Mouse (Mus musculus): ENCODE results near the gene 4930556J24Rik. TPM values are rescaled to one million over a fixed set of nuclear protein-coding genes. Genes with fewer than 3 reads are reported as not detected.

Gene 4930556J24Rik
- polyA plus RNA-seq, 2 experiments, result not detected

GRCm38 (mm10) chr11:3995511-3995910 lies 18.9 kb upstream of the 4930556J24Rik start:
- Histone ChIP-seq H3K4me3 (replicated peaks; ENCODE audit: low read length) (no peak overlapping the region), H3K27me3 (ENCODE audit: control insufficient read depth, insufficient read depth, low read length) (peaks cover 21% of the 10 kb centered on the region), H3K9me3 (ENCODE audit: control insufficient read depth, low read length) (no peaks in the 10 kb centered on the region), H3K27ac (replicated peaks; ENCODE audit: low read depth, low read length) (no peak overlapping the region), H3K4me1 (ENCODE audit: control insufficient read depth, insufficient read depth, low read length) (peaks cover 15% of the 10 kb centered on the region), H3K36me3 (ENCODE audit: control insufficient read depth, insufficient read depth, low read length) (no peaks in the 10 kb centered on the region), H3K9ac (ENCODE audit: low read depth, low read length, severe bottlenecking) (no peak overlapping the region), H3K4me2 (replicated peaks; ENCODE audit: low read depth, low read length, severe bottlenecking) (no peak overlapping the region)
- DNase-seq (ENCODE audit: low spot score) (no peak), ATAC-seq (ENCODE audit: low FRiP score, low read depth) (no peak)
- WGBS, result 75% methylated on average over 5 of the region's 5 CpGs
- no peak for TF ChIP-seq POLR2A (IDR thresholded peaks at IDR 0.05; ENCODE audit: borderline replicate concordance, extremely low read depth, insufficient read depth, insufficient read length)

GRCm38 (mm10) chr11:3993914-3994313 lies 17.3 kb upstream of the 4930556J24Rik start:
- Histone ChIP-seq H3K9ac (ENCODE audit: low read depth, low read length, severe bottlenecking) (no peak overlapping the region), H3K4me3 (replicated peaks; ENCODE audit: low read length) (no peak overlapping the region), H3K9me3 (ENCODE audit: control insufficient read depth, low read length) (no peaks in the 10 kb centered on the region), H3K4me1 (ENCODE audit: control insufficient read depth, insufficient read depth, low read length) (peaks cover 8% of the 10 kb centered on the region), H3K36me3 (ENCODE audit: control insufficient read depth, insufficient read depth, low read length) (no peaks in the 10 kb centered on the region), H3K27ac (replicated peaks; ENCODE audit: low read depth, low read length) (no peak overlapping the region), H3K27me3 (ENCODE audit: control insufficient read depth, insufficient read depth, low read length) (peaks cover 19% of the 10 kb centered on the region), H3K4me2 (replicated peaks; ENCODE audit: low read depth, low read length, severe bottlenecking) (no peak overlapping the region)
- ATAC-seq (ENCODE audit: low FRiP score, low read depth) (no peak), DNase-seq (ENCODE audit: low spot score) (no peak)
- 61% methylated on average over 6 of the region's 6 CpGs for WGBS
- TF ChIP-seq POLR2A (IDR thresholded peaks at IDR 0.05; ENCODE audit: borderline replicate concordance, extremely low read depth, insufficient read depth, insufficient read length), result no peak

GRCm38 (mm10) chr11:3993132-3993531 lies 16.6 kb upstream of the 4930556J24Rik start:
- DNase-seq (ENCODE audit: low spot score), result no peak
- no peak overlapping the region for H3K4me3 ChIP-seq (replicated peaks; ENCODE audit: low read length)
- no peak for TF ChIP-seq POLR2A (IDR thresholded peaks at IDR 0.05; ENCODE audit: borderline replicate concordance, extremely low read depth, insufficient read depth, insufficient read length)
- H3K4me1 ChIP-seq (ENCODE audit: control insufficient read depth, insufficient read depth, low read length), result no peaks in the 10 kb centered on the region; the same call in 1 of the 2 replicates
- no peaks in the 10 kb centered on the region for H3K36me3 ChIP-seq (ENCODE audit: control insufficient read depth, insufficient read depth, low read length)
- peaks cover 12% of the 10 kb centered on the region for H3K27me3 ChIP-seq (ENCODE audit: control insufficient read depth, insufficient read depth, low read length)
- H3K4me2 ChIP-seq (replicated peaks; ENCODE audit: low read depth, low read length, severe bottlenecking), result no peak overlapping the region
- 72% methylated on average over 6 of the region's 6 CpGs for WGBS
- no peak overlapping the region for H3K27ac ChIP-seq (replicated peaks; ENCODE audit: low read depth, low read length)
- H3K9me3 ChIP-seq (ENCODE audit: control insufficient read depth, low read length), result no peaks in the 10 kb centered on the region
- ATAC-seq (ENCODE audit: low FRiP score, low read depth), result no peak
- H3K9ac ChIP-seq (ENCODE audit: low read depth, low read length, severe bottlenecking), result no peak overlapping the region

- Histone ChIP-seq H3K4me3 (replicated peaks; ENCODE audit: low read length) (no peak overlapping the region), H3K27ac (replicated peaks; ENCODE audit: low read depth, low read length) (no peak overlapping the region), H3K4me1 (ENCODE audit: control insufficient read depth, insufficient read depth, low read length) (no peaks in the 10 kb centered on the region), H3K36me3 (ENCODE audit: control insufficient read depth, insufficient read depth, low read length) (no peaks in the 10 kb centered on the region), H3K9me3 (ENCODE audit: control insufficient read depth, low read length) (no peaks in the 10 kb centered on the region), H3K27me3 (ENCODE audit: control insufficient read depth, insufficient read depth, low read length) (no peaks in the 10 kb centered on the region), H3K9ac (ENCODE audit: low read depth, low read length, severe bottlenecking) (no peak overlapping the region), H3K4me2 (replicated peaks; ENCODE audit: low read depth, low read length, severe bottlenecking) (no peak overlapping the region)
- DNase-seq (ENCODE audit: low spot score), result no peak
- 58% methylated on average over 3 of the region's 3 CpGs for WGBS
- ATAC-seq (ENCODE audit: low FRiP score, low read depth), result no peak
- no peak for TF ChIP-seq POLR2A (IDR thresholded peaks at IDR 0.05; ENCODE audit: borderline replicate concordance, extremely low read depth, insufficient read depth, insufficient read length)
Observed at GRCm38 (mm10) chr11:3989748-3990147, 13.2 kb upstream of the 4930556J24Rik start.

- no peak for TF ChIP-seq POLR2A (IDR thresholded peaks at IDR 0.05; ENCODE audit: borderline replicate concordance, extremely low read depth, insufficient read depth, insufficient read length)
- 0 out of 2 replicates have a peak, but pooled peaks have one; percentile 19 for ATAC-seq (ENCODE audit: low FRiP score, low read depth)
- Histone ChIP-seq H3K27ac (replicated peaks; ENCODE audit: low read depth, low read length) (no peak overlapping the region), H3K36me3 (ENCODE audit: control insufficient read depth, insufficient read depth, low read length) (peaks cover 15% of the 10 kb centered on the region), H3K4me2 (replicated peaks; ENCODE audit: low read depth, low read length, severe bottlenecking) (peak overlapping the region; percentile 75), H3K27me3 (ENCODE audit: control insufficient read depth, insufficient read depth, low read length) (no peaks in the 10 kb centered on the region), H3K4me1 (ENCODE audit: control insufficient read depth, insufficient read depth, low read length) (0 out of 2 replicates have a peak, but pooled peaks cover 8% of the 10 kb centered on the region), H3K9me3 (ENCODE audit: control insufficient read depth, low read length) (no peaks in the 10 kb centered on the region), H3K9ac (ENCODE audit: low read depth, low read length, severe bottlenecking) (peak overlapping the region; percentile 55), H3K4me3 (replicated peaks; ENCODE audit: low read length) (peak overlapping the region; percentile 42)
- no peak for DNase-seq (ENCODE audit: low spot score)
- WGBS, result 11% methylated on average over 15 of the region's 15 CpGs
Observed at GRCm38 (mm10) chr11:3983863-3984745, 7.5 kb upstream of the 4930556J24Rik start.
